Mouse (Mus musculus) layer of hippocampus, postnatal 10 days (tissue): ENCODE measurements around the gene Zfp503. TPM values are rescaled to one million over a fixed set of nuclear protein-coding genes. Genes with fewer than 3 reads are reported as not detected.
A peak's percentile ranks its signal among the peaks of the same experiment; 100 is the strongest.

Experiments used
- DNase-seq, 2 experiments: peaks; one replicate each; pipeline ENCODE4 v3.0.0; 2021; ENCODE audit warnings: low spot score in 2 of 2
- microRNA-seq, 2 experiments: library from miRNA; unstranded; fragments of <30 nt; microRNA quantifications; one replicate each; pipeline ENCODE4 v1.2.0; 2021
- total RNA-seq, 2 experiments: library from RNA; stranded (reverse); gene quantifications; 2 replicates each; pipeline ENCODE4 v1.2.3; 2021

Gene Zfp503
- total RNA-seq, 2 experiments from 2014 or later, result 3.0 TPM

- DNase-seq, result peak; percentile 82
Observed at GRCm38 (mm10) chr14:21981462-21981861, 7.9 kb downstream of the Zfp503 start.

- DNase-seq, result peak; percentile 80 to 83
Observed at GRCm38 (mm10) chr14:21968978-21969377, 20.4 kb downstream of the Zfp503 start.

- DNase-seq, result no peak
Observed at GRCm38 (mm10) chr14:21967375-21968010, 21.9 kb downstream of the Zfp503 start.

- no peak for DNase-seq
Observed at GRCm38 (mm10) chr14:21966276-21966675, 23.1 kb downstream of the Zfp503 start.

GRCm38 (mm10) chr14:21962381-21963050 lies 26.9 kb downstream of the Zfp503 start:
- DNase-seq, result peak; percentile 23 to 39

GRCm38 (mm10) chr14:21959243-21959642 lies 30.2 kb downstream of the Zfp503 start:
- no peak for DNase-seq

- no peak for DNase-seq
Observed at GRCm38 (mm10) chr14:21958643-21959042, 30.8 kb downstream of the Zfp503 start.

- DNase-seq, result no peak
Observed at GRCm38 (mm10) chr14:21952541-21952940, 36.9 kb downstream of the Zfp503 start.

GRCm38 (mm10) chr14:21951896-21952523 lies 37.4 kb downstream of the Zfp503 start:
- no peak for DNase-seq

- DNase-seq, result no peak
Observed at GRCm38 (mm10) chr14:21944946-21945345, 44.5 kb downstream of the Zfp503 start.

- no peak for DNase-seq
Observed at GRCm38 (mm10) chr14:21941581-21941980, 47.8 kb downstream of the Zfp503 start.

- DNase-seq, result no peak
Observed at GRCm38 (mm10) chr14:21937116-21937515, 52.3 kb downstream of the Zfp503 start.

GRCm38 (mm10) chr14:21936102-21936630 lies 53.2 kb downstream of the Zfp503 start:
- no peak for DNase-seq

Small RNAs within 50 kb of the gene (microRNA-seq; reads per million reads assigned to microRNA genes)
- gene Gm27532, result 0 reads per million in 2 experiments

Other genes with a start within 250 kb of the Zfp503 start
- 100 to 1,000 TPM in 1 of 2 experiments, 10 to 100 TPM in 1; 90.5 to 101 TPM for gene Samd8, start 239.1 kb downstream of the Zfp503 start, total RNA-seq
- gene Dusp13, start 238.4 kb downstream of the Zfp503 start, total RNA-seq, result under 1 TPM in 1 of 2 experiments, not detected in 1; 0.75 TPM
- gene Vdac2, start 164.4 kb downstream of the Zfp503 start, total RNA-seq, result 100 to 1,000 TPM; 201 to 224 TPM
- gene Comtd1, start 140.6 kb downstream of the Zfp503 start, total RNA-seq, result 10 to 100 TPM; 42.1 to 44.5 TPM
- under 1 TPM; 0.57 to 0.62 TPM for gene Lrmda, start 30.1 kb upstream of the Zfp503 start, total RNA-seq